Mouse (Mus musculus) cerebellum, adult 2 months (tissue): Measurements from ENCODE around the gene Ppargc1a.

Experiments used
- CTCF ChIP-seq: fragments of 200-500 bp; IDR thresholded peaks from 2 replicates; pipeline ENCODE4 v1.5.1; 2011; ENCODE audit warnings: low read depth, mild to moderate bottlenecking, control low read depth, low read length, moderate library complexity, borderline replicate concordance; ENCODE audit not compliant: insufficient read depth
- POLR2A ChIP-seq: fragments of 200-500 bp; IDR thresholded peaks from 2 replicates; pipeline ENCODE4 v1.6.1; 2011; ENCODE audit warnings: low read length, control low read depth, borderline replicate concordance; ENCODE audit not compliant: insufficient read depth

GRCm38 (mm10) chr5:51494358-51494876 lies 73.1 kb downstream of the Ppargc1a start:
- TF ChIP-seq CTCF (no peak), POLR2A (no peak)
